Mouse (Mus musculus): ENCODE measurements around the gene Pex16. TPM values are rescaled to one million over a fixed set of nuclear protein-coding genes. Genes with fewer than 3 reads are reported as not detected.

Pex16 gene
- total RNA-seq (2014; fragmentation: Nextera tagmentation) (13.2 and 21.1 TPM in 2 replicates), total RNA-seq (2017) (15.3 and 17.0 TPM in 2 replicates)

DNA sequence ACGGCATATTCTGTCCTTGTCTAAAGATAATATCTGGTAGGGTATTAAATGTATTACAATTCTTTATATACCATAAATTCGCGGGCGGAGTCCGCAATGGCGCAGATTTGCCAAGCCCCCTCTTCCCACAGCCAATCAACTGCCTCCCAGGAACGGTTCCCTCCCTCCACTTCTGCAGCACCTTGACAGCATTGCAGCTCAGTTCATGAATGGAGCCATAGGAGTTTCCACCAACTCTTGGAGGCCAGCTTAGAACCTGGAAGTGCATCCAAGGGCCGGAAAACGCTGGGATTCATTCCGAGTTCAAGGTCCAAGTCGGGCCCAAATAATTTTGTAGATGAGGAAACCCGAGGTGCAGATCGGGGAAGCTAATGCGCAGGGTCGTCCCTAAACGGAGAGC, at the start of gene Pex16, which contains the start of gene Large2:
TSS of gene Pex16 (plus strand) at position 163 of the 400 bp plus-strand sequence.
TSS of gene Large2 (minus strand) at position 356 of the 400 bp plus-strand sequence.
- ATAC-seq (replicated peaks; ENCODE audit: poor library complexity, severe bottlenecking): peak; percentile 42

DNA sequence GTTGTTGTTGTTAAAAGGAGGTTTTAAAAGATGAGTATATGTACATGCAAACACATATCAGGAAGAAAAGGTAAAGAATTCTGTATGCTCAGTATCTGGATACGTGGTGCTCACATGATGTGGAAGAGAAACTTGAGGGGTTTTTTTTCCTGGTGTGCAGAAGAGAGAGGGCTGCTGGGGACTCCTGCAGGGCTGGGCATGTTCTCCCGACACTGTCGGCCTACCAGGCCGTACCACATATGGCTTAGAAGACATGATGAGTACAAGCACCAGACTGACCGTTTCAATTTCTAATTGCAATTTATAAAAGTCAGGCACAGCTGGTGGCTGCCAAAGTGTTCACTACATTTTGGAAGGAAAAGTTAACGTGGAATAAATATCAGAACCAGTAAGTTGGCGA, 48.8 kb upstream of the Pex16 start:
- no peak for ATAC-seq (replicated peaks; ENCODE audit: poor library complexity, severe bottlenecking)

DNA sequence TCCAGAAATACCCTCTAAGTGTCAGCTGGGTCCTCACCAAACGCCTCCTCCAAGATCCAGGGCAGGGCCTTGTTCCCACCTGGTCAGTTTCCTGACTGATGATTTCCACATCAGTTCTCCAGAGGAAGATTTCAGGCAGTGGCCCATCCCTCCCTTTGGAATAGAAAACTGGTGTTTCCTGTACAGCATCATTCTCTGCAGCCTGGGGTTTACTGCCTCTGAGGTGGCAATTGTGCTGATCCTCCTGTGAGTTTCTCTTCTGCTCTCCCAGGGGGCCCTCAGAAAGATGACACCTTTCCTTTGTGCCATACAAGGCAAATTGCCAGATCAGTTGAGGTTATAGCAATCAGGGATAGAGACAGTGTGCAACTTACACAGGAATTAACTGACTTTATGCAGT, 48.3 kb upstream of the Pex16 start:
- no peak for ATAC-seq (replicated peaks; ENCODE audit: poor library complexity, severe bottlenecking)

DNA sequence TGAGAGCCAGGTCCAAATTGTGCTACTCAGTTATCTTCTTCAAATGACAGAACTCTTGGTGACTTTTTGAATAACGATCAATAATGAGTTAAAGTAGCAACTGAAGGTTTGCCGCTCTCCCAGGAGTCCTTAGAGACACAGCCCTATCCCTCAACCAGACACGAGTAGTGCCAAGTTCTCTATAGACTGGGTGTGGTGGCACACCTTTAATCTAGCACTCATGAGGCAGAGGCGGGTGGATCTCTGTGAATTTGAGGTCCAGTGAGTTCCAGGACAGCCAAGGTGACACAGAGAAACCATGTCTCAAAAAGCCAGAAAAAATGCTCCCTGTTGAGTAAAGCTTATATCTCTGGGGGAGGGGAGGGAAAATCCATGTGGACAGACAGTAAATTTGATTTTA, 46.9 kb upstream of the Pex16 start:
- no peak for ATAC-seq (replicated peaks; ENCODE audit: poor library complexity, severe bottlenecking)

DNA sequence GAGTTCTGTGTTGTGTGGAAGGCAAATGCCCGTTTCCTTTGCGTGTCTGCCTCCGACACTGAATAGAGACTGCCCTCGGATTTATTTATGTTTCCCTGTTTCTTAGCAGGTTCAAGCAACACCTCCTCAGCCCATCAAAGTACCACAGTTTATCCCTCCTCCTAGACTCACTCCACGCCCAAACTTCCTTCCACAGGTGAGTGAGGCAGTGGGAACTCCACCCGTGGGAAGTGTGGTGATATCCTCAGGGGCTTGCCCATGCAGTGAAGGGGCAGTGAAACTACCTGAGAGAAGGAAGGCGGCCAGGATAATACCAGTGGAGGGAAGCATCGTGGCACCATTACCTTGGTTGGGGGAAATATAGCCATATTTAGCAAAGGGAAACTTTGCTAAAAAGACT, 46.3 kb upstream of the Pex16 start:
- no peak for ATAC-seq (replicated peaks; ENCODE audit: poor library complexity, severe bottlenecking)

GRCm38 (mm10) chr2:92330840-92331239, 43.6 kb upstream of the Pex16 start:
- ATAC-seq (replicated peaks; ENCODE audit: poor library complexity, severe bottlenecking): peak; percentile 70

- ATAC-seq (replicated peaks; ENCODE audit: poor library complexity, severe bottlenecking): no peak
These were observed 43.1 kb upstream of the Pex16 start for GRCm38 (mm10) chr2:92331410-92331809.

DNA sequence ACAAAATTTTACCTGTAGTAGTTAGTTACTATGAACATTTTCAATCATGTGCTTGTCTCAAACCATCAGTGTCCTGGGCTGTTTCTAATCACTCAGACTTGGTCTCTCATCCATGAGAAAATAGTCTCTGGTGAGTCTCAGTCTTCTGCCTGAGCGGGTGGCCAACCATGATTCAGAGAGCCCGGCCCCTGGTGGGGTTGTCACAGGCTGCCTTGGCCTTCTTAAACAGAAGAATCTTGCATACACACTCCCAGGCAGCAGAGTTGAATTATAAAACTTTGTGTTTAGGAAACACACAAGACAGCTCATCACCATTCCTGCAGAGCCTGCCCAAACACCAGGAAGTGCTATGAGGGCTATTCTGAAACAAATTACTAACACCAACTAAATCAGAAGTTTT, 42.6 kb upstream of the Pex16 start:
- no peak for ATAC-seq (replicated peaks; ENCODE audit: poor library complexity, severe bottlenecking)

DNA sequence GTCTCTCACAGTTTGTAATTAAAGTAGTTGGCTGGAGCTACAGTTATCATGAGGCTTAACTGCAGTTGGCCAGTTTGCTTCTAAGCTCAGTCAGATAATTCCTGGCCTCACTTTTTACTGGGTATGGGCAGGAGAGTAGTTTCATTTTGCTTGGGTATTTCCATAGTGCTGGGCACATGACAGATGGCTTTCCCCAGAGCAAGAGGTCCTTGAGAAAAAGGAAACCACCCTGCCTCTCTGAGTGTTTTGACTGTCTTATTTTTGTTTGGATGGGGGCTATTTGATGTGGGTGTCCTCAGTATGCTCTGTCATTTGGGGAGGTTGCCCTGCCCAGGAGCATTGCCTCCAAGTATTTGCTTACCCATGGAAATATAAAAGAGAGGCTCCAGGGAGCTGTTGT, 32.1 kb upstream of the Pex16 start:
- ATAC-seq (replicated peaks; ENCODE audit: poor library complexity, severe bottlenecking): no peak

GRCm38 (mm10) chr2:92347191-92347590, 27.3 kb upstream of the Pex16 start:
- no peak for ATAC-seq (replicated peaks; ENCODE audit: poor library complexity, severe bottlenecking)

DNA sequence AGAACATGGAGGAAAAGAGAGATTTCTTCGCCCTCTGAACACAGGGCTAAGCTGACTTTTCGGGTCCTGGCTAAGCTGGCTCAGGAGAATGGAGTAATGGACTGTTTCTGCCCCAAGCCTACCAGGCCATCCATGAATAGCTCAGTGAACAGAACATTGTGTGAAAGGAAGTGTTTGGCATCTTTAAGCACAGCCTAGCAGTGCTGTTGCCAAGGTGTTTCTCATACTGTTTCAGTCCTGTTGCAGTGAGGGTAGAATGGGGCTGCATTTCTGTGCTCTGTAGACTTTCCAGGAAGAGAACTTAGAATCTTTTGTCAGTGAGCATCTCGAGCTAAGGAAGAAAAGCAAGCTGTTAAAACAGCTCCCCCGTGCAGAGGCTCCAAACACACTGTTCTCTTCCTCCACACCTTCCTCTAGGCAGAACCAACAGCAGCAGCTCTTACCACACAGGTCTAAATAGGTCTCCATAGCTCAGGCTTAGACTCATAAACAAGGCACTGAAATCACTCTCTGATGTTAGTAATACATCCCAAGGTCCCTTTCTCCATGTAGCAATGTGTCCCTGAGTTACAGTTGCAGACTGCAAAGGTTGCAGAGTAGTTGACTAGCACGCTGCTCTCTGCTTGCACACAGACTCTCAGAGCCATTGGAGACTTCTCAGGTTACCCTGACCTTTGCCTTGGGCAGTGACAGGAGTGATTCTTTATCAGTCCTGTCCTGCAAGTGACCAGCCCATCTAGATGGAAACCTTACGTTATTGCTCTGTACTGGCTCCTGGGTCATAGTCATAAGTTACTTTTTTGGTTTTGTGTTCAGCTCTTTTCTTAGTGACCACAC, 24.7 kb upstream of the Pex16 start:
- no peak for ATAC-seq (replicated peaks; ENCODE audit: poor library complexity, severe bottlenecking)

- no peak for ATAC-seq (replicated peaks; ENCODE audit: poor library complexity, severe bottlenecking)
These were observed 23.8 kb upstream of the Pex16 start for GRCm38 (mm10) chr2:92350686-92351085.

DNA sequence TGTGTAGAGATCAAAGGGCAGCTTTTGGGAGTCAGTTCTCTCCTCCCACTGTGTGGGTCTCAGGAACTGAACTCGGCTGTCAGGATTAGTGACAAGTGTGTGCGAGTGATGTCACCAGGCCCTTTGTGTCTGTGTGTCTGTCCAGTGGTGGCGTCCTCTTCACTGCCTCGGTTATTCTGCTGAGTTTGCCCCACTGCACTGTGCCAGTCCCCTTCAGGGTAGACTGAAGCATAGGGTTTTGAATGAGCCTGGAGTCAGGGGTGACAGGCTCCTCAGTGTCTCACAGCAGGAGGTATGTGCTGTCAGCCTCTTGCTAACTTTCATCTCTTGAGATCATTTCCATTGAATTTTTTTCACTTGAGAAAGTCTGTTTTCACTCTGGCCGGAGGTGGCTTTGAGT, 21.1 kb upstream of the Pex16 start:
- ATAC-seq (replicated peaks; ENCODE audit: poor library complexity, severe bottlenecking): no peak

GRCm38 (mm10) chr2:92354224-92354623, 20.3 kb upstream of the Pex16 start:
- no peak for ATAC-seq (replicated peaks; ENCODE audit: poor library complexity, severe bottlenecking)

GRCm38 (mm10) chr2:92359301-92359700, 15.2 kb upstream of the Pex16 start:
- ATAC-seq (replicated peaks; ENCODE audit: poor library complexity, severe bottlenecking): no peak

- ATAC-seq (replicated peaks; ENCODE audit: poor library complexity, severe bottlenecking): no peak
These were observed 14.2 kb upstream of the Pex16 start for GRCm38 (mm10) chr2:92360186-92360823.

DNA sequence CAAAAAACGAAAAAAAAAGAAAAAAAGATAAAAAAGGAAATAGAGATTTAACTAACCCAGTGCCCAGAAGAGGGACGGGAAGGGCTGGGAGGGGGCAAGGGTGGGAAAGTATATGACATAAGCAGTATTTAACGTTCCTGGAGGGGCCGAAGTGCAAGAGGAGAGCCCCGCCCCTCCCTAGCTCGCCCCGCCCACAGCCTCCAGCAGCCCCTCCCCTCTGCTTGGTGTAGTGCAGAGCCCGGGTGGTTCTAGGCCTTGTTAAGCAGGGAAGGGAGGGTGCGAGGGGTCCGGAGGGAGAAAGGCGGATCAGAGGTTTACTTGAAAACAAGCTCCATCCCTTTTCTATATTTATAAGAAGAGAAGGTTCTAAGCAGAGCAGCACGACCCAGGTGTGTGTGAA, 13.6 kb upstream of the Pex16 start:
- no peak for ATAC-seq (replicated peaks; ENCODE audit: poor library complexity, severe bottlenecking)

DNA sequence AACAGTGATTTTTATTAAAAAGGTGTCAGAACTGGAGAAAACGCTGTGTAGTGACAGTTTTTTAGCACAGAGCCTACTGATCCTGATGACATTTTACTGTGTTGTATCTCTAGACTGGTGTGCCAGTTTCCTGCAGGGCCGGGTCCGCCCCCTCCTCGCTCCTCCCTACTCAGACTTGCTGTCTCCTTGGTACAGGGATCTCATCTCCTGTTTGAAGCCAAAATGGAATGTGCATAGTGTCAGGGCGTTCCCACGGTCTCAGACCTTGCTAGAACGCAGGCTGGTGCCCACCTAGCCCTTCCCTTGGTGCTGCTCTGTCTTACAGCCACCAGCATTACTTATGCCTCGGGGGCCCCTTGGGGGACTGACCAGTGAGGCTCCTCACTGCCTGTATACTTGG, 12.7 kb upstream of the Pex16 start:
- ATAC-seq (replicated peaks; ENCODE audit: poor library complexity, severe bottlenecking): no peak

DNA sequence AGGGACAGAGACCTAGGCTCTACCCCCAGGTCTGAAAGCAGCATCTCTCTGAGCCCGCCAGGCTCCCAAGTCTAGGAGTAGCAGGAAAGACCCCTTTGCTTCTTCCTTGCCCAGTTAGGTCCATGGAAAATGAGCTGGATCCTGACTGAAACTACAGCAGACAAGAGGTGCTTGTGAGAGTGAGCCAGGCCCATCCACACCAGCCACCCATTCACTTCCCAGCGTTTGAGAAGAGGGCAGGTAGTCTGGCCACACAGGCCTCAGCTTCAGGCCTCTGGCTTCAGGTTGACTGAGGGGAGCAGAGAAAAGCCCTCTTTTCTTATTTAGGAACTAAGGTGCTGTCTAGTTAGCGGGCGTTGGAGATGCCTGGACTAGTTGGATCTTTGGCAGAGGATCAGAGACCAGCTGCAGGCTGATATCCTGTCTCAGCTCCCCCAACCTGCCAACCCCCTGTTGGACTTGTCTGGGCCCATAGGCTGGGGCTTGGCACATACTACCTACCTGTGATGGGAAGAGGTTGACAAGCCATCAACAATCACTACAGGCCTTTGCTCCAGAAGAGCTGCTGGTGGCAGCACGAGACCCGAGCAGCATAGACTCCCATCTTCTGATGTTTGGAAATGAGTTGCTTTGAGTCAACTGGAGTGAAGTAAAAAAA, 11.8 kb upstream of the Pex16 start:
- no peak for ATAC-seq (replicated peaks; ENCODE audit: poor library complexity, severe bottlenecking)

GRCm38 (mm10) chr2:92364086-92364485, 10.4 kb upstream of the Pex16 start:
- ATAC-seq (replicated peaks; ENCODE audit: poor library complexity, severe bottlenecking): no peak

GRCm38 (mm10) chr2:92365568-92365967, 8.9 kb upstream of the Pex16 start:
- ATAC-seq (replicated peaks; ENCODE audit: poor library complexity, severe bottlenecking): no peak
